Mouse (Mus musculus): ENCODE results near the gene Lmtk2. TPM values are rescaled to one million over a fixed set of nuclear protein-coding genes. Genes with fewer than 3 reads are reported as not detected.
A peak's percentile ranks its signal among the peaks of the same experiment; 100 is the strongest.

Gene Lmtk2
- total RNA-seq (2014; rRNA removed; ENCODE audit: low replicate concordance): 19.5 and 23.2 TPM in 2 replicates
- 2.2 and 2.5 TPM in 2 replicates for polyA plus RNA-seq (2015; fragmentation: Nextera tagmentation; extraction: Ambion mirVana)

DNA sequence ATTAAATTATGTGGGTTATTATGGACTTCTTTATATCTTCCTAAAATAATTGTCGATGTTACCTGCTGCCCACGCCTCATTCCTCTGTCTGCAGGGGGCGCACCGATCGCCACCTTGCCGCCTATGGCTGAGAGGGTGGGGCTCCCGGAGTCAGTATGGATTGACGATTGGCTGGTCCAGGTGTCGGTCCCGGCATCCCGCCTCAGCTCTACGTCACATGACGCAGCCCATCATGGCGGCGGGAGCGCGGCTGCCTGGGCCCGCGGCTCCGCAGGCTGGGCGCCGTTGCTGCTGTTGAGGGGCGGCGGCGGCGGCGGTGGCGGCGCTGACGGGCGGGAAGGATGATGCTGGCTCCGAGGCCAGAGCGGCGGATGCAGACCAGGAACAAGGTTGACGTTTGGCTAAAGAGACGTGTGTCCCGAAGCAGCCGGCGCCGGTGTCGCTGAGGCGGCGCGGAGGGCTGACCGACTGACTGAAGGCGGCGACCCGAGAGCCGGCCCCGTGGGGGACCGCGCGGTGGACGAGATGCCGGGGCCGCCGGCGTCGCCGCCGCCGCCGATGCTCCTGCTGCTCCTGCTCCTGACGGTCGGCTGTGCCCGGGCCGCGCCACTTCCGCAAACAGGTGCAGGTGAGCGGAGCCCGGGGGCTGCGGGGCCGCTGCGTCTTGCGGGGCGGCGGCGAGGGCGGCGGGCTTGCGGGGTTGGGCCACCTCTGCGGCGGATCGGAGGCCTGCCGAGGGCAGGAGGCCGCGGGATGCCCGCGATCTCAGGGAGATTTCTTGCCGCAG is at the start of gene Lmtk2:
Gene Lmtk2 (plus strand): TSS at position 288 of the 787 bp plus-strand sequence.
- Histone ChIP-seq H3K4me1 (ENCODE audit: control insufficient read depth, insufficient read depth) (peaks cover 17% of the 10 kb centered on the region), H3K9me3 (replicated peaks; ENCODE audit: control insufficient read depth, low read length) (no peaks in the 10 kb centered on the region), H3K36me3 (replicated peaks; ENCODE audit: control insufficient read depth, insufficient read depth, low read length) (no peaks in the 10 kb centered on the region), H3K9ac (replicated peaks; ENCODE audit: low read depth, low read length) (peak within 1 kb of the TSS; percentile 82), H3K27me3 (ENCODE audit: control insufficient read depth, insufficient read depth, low read length) (0 out of 2 replicates have a peak, but pooled peaks cover 2% of the 10 kb centered on the region), H3K4me2 (ENCODE audit: low read depth, low read length) (peak within 1 kb of the TSS; percentile 81), H3K4me3 (ENCODE audit: low read depth, low read length) (peak within 1 kb of the TSS; percentile 87), H3K27ac (ENCODE audit: low read depth) (peak within 1 kb of the TSS; percentile 79)
- DNase-seq (ENCODE audit: low spot score) (peak; percentile 97), ATAC-seq (ENCODE audit: insufficient read depth, low read depth) (peak; percentile 100)
- under 1% methylated on average over 73 of the region's 90 CpGs for WGBS
- TF ChIP-seq EP300 (IDR thresholded peaks at IDR 0.05; ENCODE audit: low read depth): no peak
- TF ChIP-seq CTCF (IDR thresholded peaks at IDR 0.05; ENCODE audit: low read depth): peak; percentile 96

DNA sequence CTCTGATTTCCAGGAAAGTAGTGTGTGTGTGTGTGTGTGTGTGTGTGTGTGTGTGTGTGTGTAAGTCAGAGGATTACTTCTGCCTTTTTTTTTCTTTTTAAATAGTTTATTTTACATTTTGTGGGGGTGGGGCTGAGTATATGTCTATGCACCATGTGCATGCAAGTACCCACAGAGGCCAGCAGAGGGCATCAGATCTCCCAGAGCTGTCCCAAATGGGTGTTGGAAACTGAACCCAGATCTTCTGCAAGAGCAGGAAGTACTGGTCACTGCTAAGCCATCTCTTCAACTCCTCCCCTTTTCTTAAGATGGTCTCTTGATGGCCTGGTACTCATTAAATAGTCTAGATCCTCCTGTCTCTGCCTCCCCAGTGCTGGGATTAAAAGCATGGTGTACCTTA is 49.0 kb upstream of the Lmtk2 start:
- no peak overlapping the region for H3K4me3 ChIP-seq (ENCODE audit: low read depth, low read length)
- no peaks in the 10 kb centered on the region for H3K4me1 ChIP-seq (ENCODE audit: control insufficient read depth, insufficient read depth)
- H3K4me2 ChIP-seq (ENCODE audit: low read depth, low read length): no peak overlapping the region
- H3K9me3 ChIP-seq (replicated peaks; ENCODE audit: control insufficient read depth, low read length): no peaks in the 10 kb centered on the region
- no peak overlapping the region for H3K9ac ChIP-seq (replicated peaks; ENCODE audit: low read depth, low read length)
- H3K27me3 ChIP-seq (ENCODE audit: control insufficient read depth, insufficient read depth, low read length): no peaks in the 10 kb centered on the region
- DNase-seq (ENCODE audit: low spot score) (no peak), ATAC-seq (ENCODE audit: insufficient read depth, low read depth) (no peak)
- no peaks in the 10 kb centered on the region for H3K36me3 ChIP-seq (replicated peaks; ENCODE audit: control insufficient read depth, insufficient read depth, low read length)
- H3K27ac ChIP-seq (ENCODE audit: low read depth): no peak overlapping the region
- TF ChIP-seq EP300 (IDR thresholded peaks at IDR 0.05; ENCODE audit: low read depth) (no peak), CTCF (IDR thresholded peaks at IDR 0.05; ENCODE audit: low read depth) (peak; percentile 18; the same call in 1 of the 2 replicates)

DNA sequence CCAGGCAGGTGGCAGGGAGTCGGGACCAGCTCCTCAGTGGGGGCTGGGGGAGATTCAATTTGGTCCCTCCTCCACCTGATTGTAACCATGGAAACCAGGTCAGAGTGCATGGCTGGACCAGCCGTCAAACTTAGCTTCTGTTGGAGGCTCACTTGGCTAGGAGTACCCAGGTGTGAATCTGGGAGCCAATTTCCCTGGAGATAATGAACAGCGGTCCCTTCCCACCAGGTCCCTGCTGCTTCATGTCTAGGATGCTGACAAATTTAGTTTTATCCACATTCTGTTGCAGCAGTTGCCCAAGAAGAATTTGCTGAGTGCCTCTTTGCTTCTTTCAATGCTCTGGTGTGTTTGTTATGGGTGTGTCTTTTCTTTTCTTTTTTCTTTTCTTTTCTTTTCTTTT is 46.8 kb upstream of the Lmtk2 start:
- H3K36me3 ChIP-seq (replicated peaks; ENCODE audit: control insufficient read depth, insufficient read depth, low read length): no peaks in the 10 kb centered on the region
- ATAC-seq (ENCODE audit: insufficient read depth, low read depth) (no peak), DNase-seq (ENCODE audit: low spot score) (no peak)
- H3K27me3 ChIP-seq (ENCODE audit: control insufficient read depth, insufficient read depth, low read length): no peaks in the 10 kb centered on the region
- H3K9ac ChIP-seq (replicated peaks; ENCODE audit: low read depth, low read length): no peak overlapping the region
- H3K9me3 ChIP-seq (replicated peaks; ENCODE audit: control insufficient read depth, low read length): no peaks in the 10 kb centered on the region
- no peak overlapping the region for H3K4me3 ChIP-seq (ENCODE audit: low read depth, low read length)
- H3K4me2 ChIP-seq (ENCODE audit: low read depth, low read length): no peak overlapping the region
- 39% methylated on average over 3 of the region's 3 CpGs for WGBS
- no peaks in the 10 kb centered on the region for H3K4me1 ChIP-seq (ENCODE audit: control insufficient read depth, insufficient read depth)
- H3K27ac ChIP-seq (ENCODE audit: low read depth): no peak overlapping the region
- TF ChIP-seq CTCF (IDR thresholded peaks at IDR 0.05; ENCODE audit: low read depth) (no peak), EP300 (IDR thresholded peaks at IDR 0.05; ENCODE audit: low read depth) (no peak)

DNA sequence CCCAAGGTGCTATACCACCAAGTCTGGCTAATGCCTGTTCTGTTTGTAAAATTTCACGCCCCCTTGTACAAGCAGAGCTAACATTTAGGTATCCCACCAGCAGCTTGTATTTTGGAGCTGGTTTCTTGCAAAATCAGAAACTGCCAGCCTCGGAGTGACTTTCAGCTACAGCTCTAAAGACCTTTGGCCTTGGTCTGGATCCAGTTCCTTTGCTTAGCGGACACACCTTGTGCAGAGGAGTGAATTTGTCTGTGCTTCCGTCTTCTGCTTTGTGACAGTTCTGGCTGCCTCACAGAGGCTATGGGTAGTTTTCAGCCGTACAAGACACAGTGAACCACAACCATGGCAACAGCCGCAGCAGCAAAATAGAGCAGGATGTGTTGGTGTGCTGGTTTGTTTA is 45.9 kb upstream of the Lmtk2 start:
- Histone ChIP-seq H3K9ac (replicated peaks; ENCODE audit: low read depth, low read length) (no peak overlapping the region), H3K4me2 (ENCODE audit: low read depth, low read length) (no peak overlapping the region), H3K27ac (ENCODE audit: low read depth) (no peak overlapping the region), H3K27me3 (ENCODE audit: control insufficient read depth, insufficient read depth, low read length) (no peaks in the 10 kb centered on the region), H3K4me3 (ENCODE audit: low read depth, low read length) (no peak overlapping the region), H3K36me3 (replicated peaks; ENCODE audit: control insufficient read depth, insufficient read depth, low read length) (no peaks in the 10 kb centered on the region), H3K4me1 (ENCODE audit: control insufficient read depth, insufficient read depth) (no peaks in the 10 kb centered on the region), H3K9me3 (replicated peaks; ENCODE audit: control insufficient read depth, low read length) (no peaks in the 10 kb centered on the region)
- ATAC-seq (ENCODE audit: insufficient read depth, low read depth): no peak
- WGBS: 85% methylated on average over 6 of the region's 6 CpGs
- DNase-seq (ENCODE audit: low spot score): no peak
- TF ChIP-seq EP300 (IDR thresholded peaks at IDR 0.05; ENCODE audit: low read depth) (no peak), CTCF (IDR thresholded peaks at IDR 0.05; ENCODE audit: low read depth) (no peak)

DNA sequence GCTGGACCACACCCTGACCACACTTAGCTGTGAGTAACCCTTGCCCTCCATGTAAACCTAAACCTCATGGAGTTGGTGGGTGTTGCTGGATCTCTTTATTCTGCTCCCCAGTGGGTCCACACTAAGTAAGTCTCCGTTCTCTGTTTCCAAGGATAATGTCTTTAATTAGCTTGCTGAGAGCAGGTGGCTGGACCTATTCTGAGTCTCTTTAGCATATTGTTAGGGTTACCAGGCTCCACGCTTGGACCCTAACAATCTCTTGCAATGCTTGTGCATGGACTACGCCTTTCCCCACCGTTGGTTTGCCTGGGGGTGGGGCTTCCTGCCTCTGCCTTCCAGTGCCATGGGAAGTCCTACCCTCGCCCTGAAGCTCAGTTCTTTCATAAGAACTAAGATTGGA is 36.1 kb upstream of the Lmtk2 start:
- no peaks in the 10 kb centered on the region for H3K36me3 ChIP-seq (replicated peaks; ENCODE audit: control insufficient read depth, insufficient read depth, low read length)
- ATAC-seq (ENCODE audit: insufficient read depth, low read depth) (no peak), DNase-seq (ENCODE audit: low spot score) (no peak)
- no peaks in the 10 kb centered on the region for H3K27me3 ChIP-seq (ENCODE audit: control insufficient read depth, insufficient read depth, low read length)
- TF ChIP-seq EP300 (IDR thresholded peaks at IDR 0.05; ENCODE audit: low read depth) (no peak), CTCF (IDR thresholded peaks at IDR 0.05; ENCODE audit: low read depth) (no peak)
- 64% methylated on average over 5 of the region's 5 CpGs for WGBS
- H3K4me2 ChIP-seq (ENCODE audit: low read depth, low read length): no peak overlapping the region
- no peak overlapping the region for H3K4me3 ChIP-seq (ENCODE audit: low read depth, low read length)
- H3K27ac ChIP-seq (ENCODE audit: low read depth): no peak overlapping the region
- no peaks in the 10 kb centered on the region for H3K9me3 ChIP-seq (replicated peaks; ENCODE audit: control insufficient read depth, low read length)
- H3K4me1 ChIP-seq (ENCODE audit: control insufficient read depth, insufficient read depth): no peaks in the 10 kb centered on the region
- H3K9ac ChIP-seq (replicated peaks; ENCODE audit: low read depth, low read length): no peak overlapping the region
